Mouse (Mus musculus): ENCODE data around the gene Zeb2.

DNA sequence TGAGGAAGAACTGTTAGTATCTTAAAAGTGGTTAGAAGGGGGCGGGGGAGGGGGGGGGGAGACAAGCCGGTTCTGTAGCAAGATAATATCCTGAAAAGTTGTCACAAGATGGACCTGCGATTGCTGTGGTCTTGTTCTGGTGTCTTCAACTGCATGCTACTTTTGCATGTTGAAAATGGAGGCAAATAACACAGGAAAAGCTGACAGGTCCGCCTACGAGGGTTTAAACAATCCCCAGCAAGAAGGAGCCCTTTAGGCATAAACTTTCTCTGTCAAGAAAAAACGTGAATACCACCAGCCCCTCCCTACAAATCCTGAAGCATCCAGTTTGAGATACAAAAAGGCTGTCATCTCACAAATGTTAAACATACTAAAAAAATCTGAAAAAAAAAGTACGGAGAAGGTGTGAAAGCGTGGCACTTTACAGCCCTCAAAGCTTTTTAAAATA lies 15.0 kb downstream of the Zeb2 start:
- TF ChIP-seq CTCF (IDR thresholded peaks at IDR 0.05; ENCODE audit: control insufficient read depth, insufficient read depth, insufficient read length): no peak
- no peak for TF ChIP-seq USF1 (IDR thresholded peaks at IDR 0.05; ENCODE audit: low read depth)
- TF ChIP-seq MYOD1 (IDR thresholded peaks at IDR 0.05; ENCODE audit: control insufficient read depth, insufficient read length, low read depth): no peak
- TF ChIP-seq MYOG (IDR thresholded peaks at IDR 0.05; ENCODE audit: control insufficient read depth, extremely low read depth, insufficient read length): no peak

Measured in C2C12 (cell line).